Mouse (Mus musculus): ENCODE measurements around the gene Rtel1. TPM values are rescaled to one million over a fixed set of nuclear protein-coding genes. Genes with fewer than 3 reads are reported as not detected.

Gene Rtel1
- polyA plus RNA-seq, 1 experiment = 6.1 TPM

DNA sequence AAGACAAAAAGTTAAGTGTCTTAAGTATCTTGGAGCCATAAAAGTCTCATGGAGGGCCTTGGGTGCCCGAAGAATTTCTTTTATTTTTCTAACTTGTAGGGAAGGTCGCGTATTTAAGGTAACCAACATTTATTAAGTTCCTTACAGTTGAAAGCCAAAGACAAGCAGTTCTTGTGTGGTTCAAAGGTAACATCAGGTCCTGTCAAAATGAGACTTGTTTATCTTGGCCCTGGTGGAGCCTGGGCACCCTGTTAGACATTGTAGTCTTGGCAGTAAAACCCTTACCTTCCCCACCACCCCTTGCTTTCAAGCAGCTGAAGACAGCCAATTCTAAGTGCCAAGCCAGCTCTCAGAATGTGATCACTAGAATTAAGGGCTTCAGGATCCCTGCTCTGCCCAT lies 30.8 kb upstream of the Rtel1 start:
- H3K36me3 ChIP-seq (replicated peaks; ENCODE audit: low read length) = peaks cover 17% of the 10 kb centered on the region
- H3K9me3 ChIP-seq = no peaks in the 10 kb centered on the region
- H3K4me3 ChIP-seq (replicated peaks) = peak overlapping the region; percentile 95
- TF ChIP-seq FLI1 (IDR thresholded peaks at IDR 0.05; ENCODE audit: low read length) = no peak
- TF ChIP-seq GATA1 (IDR thresholded peaks at IDR 0.05; ENCODE audit: borderline replicate concordance, low read length) = no peak
- H3K27me3 ChIP-seq (replicated peaks) = no peaks in the 10 kb centered on the region
- H3K4me1 ChIP-seq = peaks cover 32% of the 10 kb centered on the region

DNA sequence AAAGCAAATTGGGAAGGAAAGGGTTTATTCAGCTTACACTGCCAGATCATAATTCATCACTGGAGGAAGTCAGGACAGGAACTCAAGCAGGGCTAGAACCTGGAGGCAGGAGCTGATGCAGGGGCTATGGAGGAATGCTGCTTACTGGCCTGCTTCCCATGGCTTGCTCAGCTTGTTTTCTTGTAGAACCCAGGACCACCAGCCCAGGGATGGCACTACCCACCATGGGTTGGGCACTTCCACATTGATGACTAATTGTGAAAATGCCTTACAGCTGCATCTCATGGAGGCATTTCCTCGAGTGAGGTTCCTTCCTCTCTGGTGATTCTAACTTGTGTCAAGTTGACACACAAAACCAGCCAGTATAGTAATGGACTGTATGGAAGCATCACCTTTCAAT lies 28.6 kb upstream of the Rtel1 start:
- Histone ChIP-seq H3K4me1 (peaks cover 31% of the 10 kb centered on the region), H3K36me3 (replicated peaks; ENCODE audit: low read length) (peaks cover 12% of the 10 kb centered on the region), H3K27me3 (replicated peaks) (no peaks in the 10 kb centered on the region), H3K9me3 (no peaks in the 10 kb centered on the region), H3K4me3 (replicated peaks) (no peak overlapping the region)
- TF ChIP-seq FLI1 (IDR thresholded peaks at IDR 0.05; ENCODE audit: low read length) (no peak), GATA1 (IDR thresholded peaks at IDR 0.05; ENCODE audit: borderline replicate concordance, low read length) (no peak)

GRCm38 (mm10) chr2:181302041-181302440 lies 17.5 kb upstream of the Rtel1 start:
- TF ChIP-seq GATA1 (IDR thresholded peaks at IDR 0.05; ENCODE audit: borderline replicate concordance, low read length) (no peak), FLI1 (IDR thresholded peaks at IDR 0.05; ENCODE audit: low read length) (no peak)
- Histone ChIP-seq H3K4me1 (peaks cover 2% of the 10 kb centered on the region; the same call in 1 of the 2 replicates), H3K4me3 (replicated peaks) (no peak overlapping the region), H3K9me3 (peaks cover 10% of the 10 kb centered on the region), H3K27me3 (replicated peaks) (peaks cover 20% of the 10 kb centered on the region), H3K36me3 (replicated peaks; ENCODE audit: low read length) (peaks cover 22% of the 10 kb centered on the region)

DNA sequence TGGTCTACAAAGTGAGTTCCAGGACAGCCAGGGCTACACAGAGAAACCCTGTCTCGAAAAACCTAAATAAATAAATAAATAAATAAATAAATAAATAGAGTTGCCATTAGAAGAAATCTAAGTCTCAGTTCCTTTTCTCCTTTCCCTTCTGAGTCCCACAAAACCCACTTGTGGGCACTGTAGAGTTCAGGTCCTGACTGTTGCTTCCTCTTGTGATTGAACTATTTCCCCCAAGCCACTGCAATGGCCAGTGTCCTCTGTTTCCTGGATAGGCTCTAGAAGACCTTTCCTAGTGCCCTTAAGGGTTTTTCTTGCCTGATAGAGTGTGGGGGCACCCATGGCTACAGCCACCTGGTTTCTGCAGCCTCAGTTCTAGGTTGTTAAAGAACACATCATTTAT lies 14.6 kb upstream of the Rtel1 start:
- H3K4me3 ChIP-seq (replicated peaks) = no peak overlapping the region
- H3K27me3 ChIP-seq (replicated peaks) = peaks cover 40% of the 10 kb centered on the region
- H3K4me1 ChIP-seq = peaks cover 5% of the 10 kb centered on the region; the same call in 1 of the 2 replicates
- peaks cover 21% of the 10 kb centered on the region for H3K36me3 ChIP-seq (replicated peaks; ENCODE audit: low read length)
- peaks cover 10% of the 10 kb centered on the region for H3K9me3 ChIP-seq
- no peak for TF ChIP-seq FLI1 (IDR thresholded peaks at IDR 0.05; ENCODE audit: low read length)
- TF ChIP-seq GATA1 (IDR thresholded peaks at IDR 0.05; ENCODE audit: borderline replicate concordance, low read length) = no peak

DNA sequence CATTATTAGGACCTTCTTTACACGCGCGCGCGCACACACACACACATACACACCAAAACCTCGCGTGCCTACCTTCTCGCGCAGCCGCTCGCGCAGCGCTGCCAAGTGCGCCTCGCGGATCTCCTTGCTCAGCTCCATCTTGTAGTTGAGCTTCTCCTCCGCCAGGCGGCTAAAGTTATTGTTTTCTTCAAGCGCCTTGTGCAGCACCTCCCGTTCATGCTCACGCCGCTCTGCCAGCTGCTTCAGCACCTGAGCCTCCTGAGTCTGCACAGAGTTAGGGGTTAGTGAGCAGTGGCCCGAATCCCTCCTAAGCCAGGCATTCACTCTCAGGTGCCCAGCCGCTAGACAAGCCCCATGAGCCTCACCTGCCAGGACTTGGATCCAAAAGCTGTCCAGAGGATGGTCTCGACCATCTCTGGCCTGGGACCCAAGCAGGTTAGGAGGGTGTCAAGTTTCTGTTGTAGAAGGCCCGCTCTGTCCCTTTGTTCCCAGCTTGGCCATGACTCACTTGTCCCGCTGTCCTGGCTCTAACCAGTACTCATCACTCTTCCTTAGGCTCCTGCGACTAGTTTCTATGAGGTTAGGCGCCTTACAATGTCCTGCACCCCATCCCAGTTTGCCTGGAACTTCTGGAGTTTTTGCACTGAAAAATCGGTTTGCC lies 12.3 kb upstream of the Rtel1 start:
- Histone ChIP-seq H3K27me3 (replicated peaks) (peaks cover 56% of the 10 kb centered on the region), H3K36me3 (replicated peaks; ENCODE audit: low read length) (no peaks in the 10 kb centered on the region), H3K4me3 (replicated peaks) (no peak overlapping the region), H3K4me1 (peaks cover 5% of the 10 kb centered on the region; the same call in 1 of the 2 replicates), H3K9me3 (no peaks in the 10 kb centered on the region)
- TF ChIP-seq FLI1 (IDR thresholded peaks at IDR 0.05; ENCODE audit: low read length) = no peak

DNA sequence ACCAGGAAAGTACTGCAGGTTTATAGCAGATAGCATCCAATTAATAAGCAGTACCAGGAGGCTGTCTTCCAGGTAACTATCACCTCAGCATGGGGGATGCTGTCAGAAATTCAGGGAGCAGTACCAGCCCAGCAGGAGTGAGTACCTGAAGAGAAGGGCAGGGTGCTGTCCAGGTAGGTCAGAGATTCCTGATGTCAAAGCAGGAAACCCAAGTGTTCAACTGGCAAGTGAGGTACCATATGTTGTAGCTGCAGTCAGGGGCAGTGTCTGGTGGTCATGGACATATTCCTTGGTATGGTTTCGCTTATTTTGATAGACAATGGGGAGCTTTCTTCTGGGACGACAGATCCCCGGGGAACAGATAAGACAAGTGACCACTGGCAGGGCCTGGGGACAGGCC lies 7.1 kb upstream of the Rtel1 start:
- H3K36me3 ChIP-seq (replicated peaks; ENCODE audit: low read length) = no peaks in the 10 kb centered on the region
- no peak overlapping the region for H3K4me3 ChIP-seq (replicated peaks)
- TF ChIP-seq GATA1 (IDR thresholded peaks at IDR 0.05; ENCODE audit: borderline replicate concordance, low read length) (no peak), FLI1 (IDR thresholded peaks at IDR 0.05; ENCODE audit: low read length) (no peak)
- peaks cover 14% of the 10 kb centered on the region for H3K4me1 ChIP-seq
- H3K27me3 ChIP-seq (replicated peaks) = peaks cover 79% of the 10 kb centered on the region
- no peaks in the 10 kb centered on the region; the same call in 1 of the 2 replicates for H3K9me3 ChIP-seq

- H3K4me3 ChIP-seq (replicated peaks) = no peak overlapping the region
- H3K36me3 ChIP-seq (replicated peaks; ENCODE audit: low read length) = no peaks in the 10 kb centered on the region
- no peaks in the 10 kb centered on the region; the same call in 1 of the 2 replicates for H3K9me3 ChIP-seq
- peaks cover 73% of the 10 kb centered on the region for H3K27me3 ChIP-seq (replicated peaks)
- TF ChIP-seq GATA1 (IDR thresholded peaks at IDR 0.05; ENCODE audit: borderline replicate concordance, low read length) (no peak), FLI1 (IDR thresholded peaks at IDR 0.05; ENCODE audit: low read length) (no peak)
- H3K4me1 ChIP-seq = peaks cover 14% of the 10 kb centered on the region
Observed at GRCm38 (mm10) chr2:181313006-181313343, 6.6 kb upstream of the Rtel1 start.

GRCm38 (mm10) chr2:181313344-181314079 lies 6.0 kb upstream of the Rtel1 start:
- no peaks in the 10 kb centered on the region; the same call in 1 of the 2 replicates for H3K9me3 ChIP-seq
- TF ChIP-seq GATA1 (IDR thresholded peaks at IDR 0.05; ENCODE audit: borderline replicate concordance, low read length) (no peak), FLI1 (IDR thresholded peaks at IDR 0.05; ENCODE audit: low read length) (no peak)

DNA sequence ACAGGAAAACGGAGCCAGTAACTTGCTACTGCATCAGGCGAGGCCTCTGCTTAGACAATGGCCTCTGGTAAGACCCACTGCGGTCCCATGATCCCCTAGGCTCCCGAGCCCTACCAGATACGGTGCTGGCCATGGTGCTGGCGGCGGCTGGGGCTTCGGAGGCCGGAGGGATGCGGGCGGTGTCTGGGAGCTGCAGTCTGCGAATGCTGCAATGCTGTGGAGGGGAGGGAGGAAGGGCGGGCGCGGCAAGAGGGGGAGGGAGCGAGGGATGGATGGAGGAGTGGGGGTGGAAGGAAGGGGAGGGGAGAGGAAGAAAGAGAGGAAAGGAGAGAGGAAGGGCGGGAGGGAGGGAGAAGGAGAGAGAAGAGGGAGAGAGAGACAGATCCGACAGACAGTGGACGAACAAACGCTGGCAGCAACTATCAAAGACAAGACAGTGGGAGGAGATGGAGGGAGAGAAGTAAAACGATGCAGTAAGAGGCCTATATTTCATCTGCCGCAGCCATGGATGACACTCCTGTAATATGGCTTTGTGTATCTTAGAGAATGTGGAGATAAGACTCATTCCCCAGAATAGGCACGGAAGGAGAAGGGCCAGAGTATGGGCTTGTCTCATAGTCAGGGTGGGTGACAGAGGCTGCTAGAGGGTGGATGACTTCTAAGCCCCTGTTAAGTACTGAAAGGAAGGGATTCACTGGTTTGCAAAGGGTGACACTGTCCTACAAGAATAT lies 5.3 kb upstream of the Rtel1 start, which contains the start of gene Stmn3:
Stmn3 (minus strand) TSS at position 421 of the 731 bp plus-strand sequence.
- H3K4me3 ChIP-seq (replicated peaks) = peak within 1 kb of the TSS; percentile 70
- H3K27me3 ChIP-seq (replicated peaks) = peaks cover 62% of the 10 kb centered on the region
- peaks cover 19% of the 10 kb centered on the region for H3K4me1 ChIP-seq
- TF ChIP-seq FLI1 (IDR thresholded peaks at IDR 0.05; ENCODE audit: low read length) (no peak), GATA1 (IDR thresholded peaks at IDR 0.05; ENCODE audit: borderline replicate concordance, low read length) (no peak)
- H3K36me3 ChIP-seq (replicated peaks; ENCODE audit: low read length) = no peaks in the 10 kb centered on the region
- no peaks in the 10 kb centered on the region; the same call in 1 of the 2 replicates for H3K9me3 ChIP-seq

More at GRCm38 (mm10) chr2:181313344-181314079, 6.0 kb upstream of the Rtel1 start:
- no peaks in the 10 kb centered on the region for H3K36me3 ChIP-seq (replicated peaks; ENCODE audit: low read length)
- H3K4me1 ChIP-seq = peaks cover 14% of the 10 kb centered on the region
- peak overlapping the region; percentile 70 for H3K4me3 ChIP-seq (replicated peaks)
- peaks cover 68% of the 10 kb centered on the region for H3K27me3 ChIP-seq (replicated peaks)

Measured in megakaryocyte, embryonic 14.5 days (primary cell).